Mouse (Mus musculus): ENCODE data around the gene Mapk14.

- TF ChIP-seq POLR2A (IDR thresholded peaks at IDR 0.05; ENCODE audit: low read depth, low read length) (no peak), CTCF (IDR thresholded peaks at IDR 0.05; ENCODE audit: borderline replicate concordance, insufficient read depth, low read length) (no peak)
Measured at GRCm38 (mm10) chr17:28710291-28710688, 19.2 kb downstream of the Mapk14 start.
